Mouse (Mus musculus): ENCODE measurements around the gene Chd6. TPM values are rescaled to one million over a fixed set of nuclear protein-coding genes. Genes with fewer than 3 reads are reported as not detected.

Gene Chd6
- polyA plus RNA-seq, 1 experiment from 2014 or later: 37.0 TPM

- Histone ChIP-seq H3K4me1 (replicated peaks; ENCODE audit: control insufficient read depth, insufficient read depth, low read length) (no peaks in the 10 kb centered on the region), H3K9ac (replicated peaks; ENCODE audit: low read depth, low read length) (no peak overlapping the region), H3K4me3 (replicated peaks; ENCODE audit: low read length) (no peak overlapping the region), H3K27me3 (replicated peaks; ENCODE audit: control insufficient read depth, insufficient read depth, low read length) (no peaks in the 10 kb centered on the region), H3K9me3 (ENCODE audit: control insufficient read depth, low read length) (peaks cover 2% of the 10 kb centered on the region), H3K4me2 (ENCODE audit: low read length) (no peak overlapping the region), H3K36me3 (ENCODE audit: control insufficient read depth, insufficient read depth) (no peaks in the 10 kb centered on the region), H3K27ac (ENCODE audit: low read length) (no peak overlapping the region)
- no peak for ATAC-seq
- WGBS: 84% methylated on average over 8 of the region's 8 CpGs
Measured at GRCm38 (mm10) chr2:160932325-160932724, 176.6 kb downstream of the Chd6 start.

GRCm38 (mm10) chr2:160931378-160931777 is 177.5 kb downstream of the Chd6 start:
- Histone ChIP-seq H3K4me3 (replicated peaks; ENCODE audit: low read length) (no peak overlapping the region), H3K4me1 (replicated peaks; ENCODE audit: control insufficient read depth, insufficient read depth, low read length) (no peaks in the 10 kb centered on the region), H3K4me2 (ENCODE audit: low read length) (no peak overlapping the region), H3K27me3 (replicated peaks; ENCODE audit: control insufficient read depth, insufficient read depth, low read length) (no peaks in the 10 kb centered on the region), H3K9me3 (ENCODE audit: control insufficient read depth, low read length) (peaks cover 2% of the 10 kb centered on the region), H3K9ac (replicated peaks; ENCODE audit: low read depth, low read length) (no peak overlapping the region), H3K36me3 (ENCODE audit: control insufficient read depth, insufficient read depth) (no peaks in the 10 kb centered on the region), H3K27ac (ENCODE audit: low read length) (no peak overlapping the region)
- WGBS: 93% methylated on average over 5 of the region's 5 CpGs
- ATAC-seq: no peak

- H3K9me3 ChIP-seq (ENCODE audit: control insufficient read depth, low read length): no peaks in the 10 kb centered on the region
- no peaks in the 10 kb centered on the region for H3K27me3 ChIP-seq (replicated peaks; ENCODE audit: control insufficient read depth, insufficient read depth, low read length)
- H3K4me3 ChIP-seq (replicated peaks; ENCODE audit: low read length): no peak overlapping the region
- H3K27ac ChIP-seq (ENCODE audit: low read length): no peak overlapping the region
- peaks cover 2% of the 10 kb centered on the region for H3K4me1 ChIP-seq (replicated peaks; ENCODE audit: control insufficient read depth, insufficient read depth, low read length)
- H3K36me3 ChIP-seq (ENCODE audit: control insufficient read depth, insufficient read depth): no peaks in the 10 kb centered on the region
- no peak overlapping the region for H3K4me2 ChIP-seq (ENCODE audit: low read length)
- peak; percentile 70 for ATAC-seq
- H3K9ac ChIP-seq (replicated peaks; ENCODE audit: low read depth, low read length): no peak overlapping the region
- 51% methylated on average over 9 of the region's 9 CpGs for WGBS
Measured at GRCm38 (mm10) chr2:160925203-160925602, 183.7 kb downstream of the Chd6 start.

GRCm38 (mm10) chr2:160921285-160921684 is 187.6 kb downstream of the Chd6 start:
- ATAC-seq: no peak
- 74% methylated on average over 7 of the region's 7 CpGs for WGBS

GRCm38 (mm10) chr2:160918930-160919215 is 190.0 kb downstream of the Chd6 start:
- Histone ChIP-seq H3K27ac (ENCODE audit: low read length) (no peak overlapping the region), H3K9ac (replicated peaks; ENCODE audit: low read depth, low read length) (no peak overlapping the region), H3K4me3 (replicated peaks; ENCODE audit: low read length) (no peak overlapping the region), H3K4me2 (ENCODE audit: low read length) (no peak overlapping the region), H3K9me3 (ENCODE audit: control insufficient read depth, low read length) (no peaks in the 10 kb centered on the region), H3K4me1 (replicated peaks; ENCODE audit: control insufficient read depth, insufficient read depth, low read length) (peaks cover 5% of the 10 kb centered on the region; the same call in 1 of the 2 replicates), H3K36me3 (ENCODE audit: control insufficient read depth, insufficient read depth) (no peaks in the 10 kb centered on the region), H3K27me3 (replicated peaks; ENCODE audit: control insufficient read depth, insufficient read depth, low read length) (no peaks in the 10 kb centered on the region; the same call in 1 of the 2 replicates)
- WGBS: 74% methylated on average over 2 of the region's 2 CpGs
- no peak for ATAC-seq

More at GRCm38 (mm10) chr2:160921285-160921684, 187.6 kb downstream of the Chd6 start:
- H3K9ac ChIP-seq (replicated peaks; ENCODE audit: low read depth, low read length): no peak overlapping the region
- H3K27ac ChIP-seq (ENCODE audit: low read length): no peak overlapping the region
- H3K9me3 ChIP-seq (ENCODE audit: control insufficient read depth, low read length): no peaks in the 10 kb centered on the region
- H3K4me2 ChIP-seq (ENCODE audit: low read length): no peak overlapping the region
- no peak overlapping the region for H3K4me3 ChIP-seq (replicated peaks; ENCODE audit: low read length)
- H3K4me1 ChIP-seq (replicated peaks; ENCODE audit: control insufficient read depth, insufficient read depth, low read length): peaks cover 8% of the 10 kb centered on the region
- no peaks in the 10 kb centered on the region for H3K27me3 ChIP-seq (replicated peaks; ENCODE audit: control insufficient read depth, insufficient read depth, low read length)
- H3K36me3 ChIP-seq (ENCODE audit: control insufficient read depth, insufficient read depth): no peaks in the 10 kb centered on the region

GRCm38 (mm10) chr2:160918154-160918929 is 190.5 kb downstream of the Chd6 start:
- Histone ChIP-seq H3K9me3 (ENCODE audit: control insufficient read depth, low read length) (no peaks in the 10 kb centered on the region), H3K4me3 (replicated peaks; ENCODE audit: low read length) (no peak overlapping the region), H3K36me3 (ENCODE audit: control insufficient read depth, insufficient read depth) (no peaks in the 10 kb centered on the region), H3K27me3 (replicated peaks; ENCODE audit: control insufficient read depth, insufficient read depth, low read length) (peaks cover 3% of the 10 kb centered on the region), H3K27ac (ENCODE audit: low read length) (no peak overlapping the region), H3K9ac (replicated peaks; ENCODE audit: low read depth, low read length) (no peak overlapping the region), H3K4me2 (ENCODE audit: low read length) (no peak overlapping the region), H3K4me1 (replicated peaks; ENCODE audit: control insufficient read depth, insufficient read depth, low read length) (peaks cover 5% of the 10 kb centered on the region; the same call in 1 of the 2 replicates)
- no peak for ATAC-seq
- WGBS: 44% methylated on average over 8 of the region's 8 CpGs

GRCm38 (mm10) chr2:160917313-160917712 is 191.6 kb downstream of the Chd6 start:
- 96% methylated on average over 3 of the region's 3 CpGs for WGBS
- Histone ChIP-seq H3K9me3 (ENCODE audit: control insufficient read depth, low read length) (no peaks in the 10 kb centered on the region), H3K36me3 (ENCODE audit: control insufficient read depth, insufficient read depth) (no peaks in the 10 kb centered on the region), H3K4me2 (ENCODE audit: low read length) (no peak overlapping the region), H3K4me3 (replicated peaks; ENCODE audit: low read length) (no peak overlapping the region), H3K27me3 (replicated peaks; ENCODE audit: control insufficient read depth, insufficient read depth, low read length) (peaks cover 12% of the 10 kb centered on the region), H3K9ac (replicated peaks; ENCODE audit: low read depth, low read length) (no peak overlapping the region), H3K27ac (ENCODE audit: low read length) (no peak overlapping the region), H3K4me1 (replicated peaks; ENCODE audit: control insufficient read depth, insufficient read depth, low read length) (peaks cover 7% of the 10 kb centered on the region)
- no peak for ATAC-seq

- no peaks in the 10 kb centered on the region for H3K36me3 ChIP-seq (ENCODE audit: control insufficient read depth, insufficient read depth)
- no peak overlapping the region for H3K4me3 ChIP-seq (replicated peaks; ENCODE audit: low read length)
- H3K4me2 ChIP-seq (ENCODE audit: low read length): no peak overlapping the region
- H3K27ac ChIP-seq (ENCODE audit: low read length): no peak overlapping the region
- H3K9ac ChIP-seq (replicated peaks; ENCODE audit: low read depth, low read length): no peak overlapping the region
- ATAC-seq: no peak
- H3K4me1 ChIP-seq (replicated peaks; ENCODE audit: control insufficient read depth, insufficient read depth, low read length): peaks cover 13% of the 10 kb centered on the region
- no peaks in the 10 kb centered on the region for H3K9me3 ChIP-seq (ENCODE audit: control insufficient read depth, low read length)
- WGBS: 53% methylated on average over 8 of the region's 8 CpGs
- peaks cover 12% of the 10 kb centered on the region for H3K27me3 ChIP-seq (replicated peaks; ENCODE audit: control insufficient read depth, insufficient read depth, low read length)
Measured at GRCm38 (mm10) chr2:160916714-160917113, 192.2 kb downstream of the Chd6 start.

- H3K4me3 ChIP-seq (replicated peaks; ENCODE audit: low read length): no peak overlapping the region
- no peak overlapping the region for H3K9ac ChIP-seq (replicated peaks; ENCODE audit: low read depth, low read length)
- ATAC-seq: no peak
- H3K9me3 ChIP-seq (ENCODE audit: control insufficient read depth, low read length): no peaks in the 10 kb centered on the region
- 79% methylated on average over 13 of the region's 13 CpGs for whole genome bisulfite sequencing
- no peak overlapping the region for H3K27ac ChIP-seq (ENCODE audit: low read length)
- peaks cover 18% of the 10 kb centered on the region for H3K27me3 ChIP-seq (replicated peaks; ENCODE audit: control insufficient read depth, insufficient read depth, low read length)
- peaks cover 20% of the 10 kb centered on the region for H3K4me1 ChIP-seq (replicated peaks; ENCODE audit: control insufficient read depth, insufficient read depth, low read length)
- H3K4me2 ChIP-seq (ENCODE audit: low read length): no peak overlapping the region
- H3K36me3 ChIP-seq (ENCODE audit: control insufficient read depth, insufficient read depth): no peaks in the 10 kb centered on the region
Measured at GRCm38 (mm10) chr2:160915821-160916610, 192.9 kb downstream of the Chd6 start.
